Mouse (Mus musculus) megakaryocyte, embryonic 14.5 days (primary cell): ENCODE results near the gene Ssh2. TPM values are rescaled to one million over a fixed set of nuclear protein-coding genes. Genes with fewer than 3 reads are reported as not detected.

Experiments used
- H3K27me3 ChIP-seq: replicated peaks from 2 replicates; pipeline ENCODE3; 2012; ENCODE audit warnings: inconsistent platforms
- H3K36me3 ChIP-seq: replicated peaks from 2 replicates; pipeline ENCODE3; 2012; ENCODE audit warnings: low read length, inconsistent platforms, mixed read lengths
- H3K4me1 ChIP-seq: 2 replicates; pipeline ENCODE4 v1.6.1; 2012; ENCODE audit warnings: inconsistent platforms
- H3K4me3 ChIP-seq: replicated peaks from 2 replicates; pipeline ENCODE3; 2012; ENCODE audit warnings: moderate library complexity, mild to moderate bottlenecking, inconsistent platforms
- H3K9me3 ChIP-seq: 2 replicates; pipeline ENCODE4 v1.6.1; 2012; ENCODE audit warnings: inconsistent platforms
- FLI1 ChIP-seq: IDR thresholded peaks from 2 replicates; pipeline ENCODE4 v1.6.1; 2012; ENCODE audit warnings: low read length, inconsistent platforms, mixed read lengths
- GATA1 ChIP-seq: IDR thresholded peaks from 3 replicates; pipeline ENCODE4 v1.6.1; 2012; ENCODE audit warnings: mixed read lengths, low read length, inconsistent platforms, borderline replicate concordance
- polyA plus RNA-seq: library from polyadenylated mRNA; stranded (reverse); fragments of >175 nt; gene quantifications from 2 replicates; pipeline ENCODE4 v1.2.3, GENCODE M21; 2012; ENCODE audit warnings: low replicate concordance; ENCODE audit not compliant: insufficient read depth

Gene Ssh2
- polyA plus RNA-seq, 1 experiment = 12.1 TPM

DNA sequence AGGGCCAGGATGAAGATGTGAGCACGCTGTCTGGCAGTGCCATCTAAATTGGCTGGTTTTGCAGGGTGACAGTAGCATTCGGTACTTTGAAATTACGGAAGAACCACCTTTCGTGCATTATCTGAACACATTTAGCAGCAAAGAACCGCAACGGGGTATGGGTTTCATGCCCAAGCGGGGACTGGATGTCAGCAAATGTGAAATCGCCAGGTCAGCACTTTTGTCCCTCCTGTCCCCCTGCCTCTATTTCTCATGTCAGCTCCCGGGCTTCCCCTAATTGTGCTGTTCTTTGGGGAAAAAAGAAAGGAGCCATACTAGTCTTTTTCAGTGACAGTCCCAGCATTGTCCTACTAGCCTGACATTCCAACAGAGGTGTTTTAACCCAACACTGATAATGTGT, 252.3 kb downstream of the Ssh2 start:
- Histone ChIP-seq H3K4me3 (peak overlapping the region; percentile 29), H3K4me1 (peaks cover 30% of the 10 kb centered on the region), H3K27me3 (peaks cover 87% of the 10 kb centered on the region), H3K9me3 (no peaks in the 10 kb centered on the region), H3K36me3 (peaks cover 8% of the 10 kb centered on the region)
- TF ChIP-seq GATA1 (no peak), FLI1 (no peak)

DNA sequence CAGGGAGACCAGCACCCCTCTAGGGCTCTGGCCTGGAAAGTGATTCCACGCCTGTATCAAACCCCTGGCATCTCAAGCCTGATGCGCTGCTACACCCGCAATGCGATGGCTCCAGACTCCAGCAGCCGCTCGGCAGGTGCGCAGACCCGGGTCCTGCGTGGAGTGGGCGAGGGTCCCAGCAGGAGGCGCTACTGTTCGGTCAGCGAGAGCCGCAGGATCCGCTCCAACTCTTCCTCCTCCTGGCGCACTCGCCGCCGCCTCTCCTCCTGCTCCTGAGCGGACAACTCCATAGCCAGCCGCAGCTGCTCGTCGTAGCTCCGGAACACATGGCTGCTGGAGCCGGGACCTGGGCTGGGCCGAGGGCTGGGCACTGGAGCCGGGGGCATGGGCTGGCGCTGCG, 255.3 kb downstream of the Ssh2 start:
- no peaks in the 10 kb centered on the region for H3K9me3 ChIP-seq
- H3K27me3 ChIP-seq = peaks cover 76% of the 10 kb centered on the region
- TF ChIP-seq FLI1 (no peak), GATA1 (no peak)
- no peak overlapping the region for H3K4me3 ChIP-seq
- peaks cover 8% of the 10 kb centered on the region for H3K36me3 ChIP-seq
- peaks cover 19% of the 10 kb centered on the region for H3K4me1 ChIP-seq

DNA sequence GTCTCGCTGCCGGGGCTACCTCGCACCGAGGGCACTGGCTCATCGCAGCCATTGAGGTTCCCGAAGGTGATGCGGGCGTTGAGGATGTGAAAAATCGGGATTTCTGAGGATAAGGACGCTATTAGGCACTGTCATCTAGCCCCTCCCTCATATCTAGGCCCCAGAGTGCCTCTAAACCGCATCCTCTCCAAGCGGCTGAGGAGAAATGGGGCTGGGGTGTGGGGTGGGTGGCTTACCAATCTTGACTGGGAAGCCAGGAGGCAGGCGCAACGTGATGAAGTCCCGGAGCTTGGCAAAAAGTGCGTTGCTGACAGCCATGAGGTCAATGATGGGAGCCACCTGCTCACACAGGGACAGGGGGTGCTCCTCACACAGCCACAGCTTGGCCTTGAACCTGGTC, 256.7 kb downstream of the Ssh2 start:
- H3K4me1 ChIP-seq = peaks cover 6% of the 10 kb centered on the region
- peaks cover 8% of the 10 kb centered on the region for H3K36me3 ChIP-seq
- H3K27me3 ChIP-seq = peaks cover 76% of the 10 kb centered on the region
- H3K9me3 ChIP-seq = no peaks in the 10 kb centered on the region
- H3K4me3 ChIP-seq = no peak overlapping the region
- TF ChIP-seq GATA1 (no peak), FLI1 (no peak)

DNA sequence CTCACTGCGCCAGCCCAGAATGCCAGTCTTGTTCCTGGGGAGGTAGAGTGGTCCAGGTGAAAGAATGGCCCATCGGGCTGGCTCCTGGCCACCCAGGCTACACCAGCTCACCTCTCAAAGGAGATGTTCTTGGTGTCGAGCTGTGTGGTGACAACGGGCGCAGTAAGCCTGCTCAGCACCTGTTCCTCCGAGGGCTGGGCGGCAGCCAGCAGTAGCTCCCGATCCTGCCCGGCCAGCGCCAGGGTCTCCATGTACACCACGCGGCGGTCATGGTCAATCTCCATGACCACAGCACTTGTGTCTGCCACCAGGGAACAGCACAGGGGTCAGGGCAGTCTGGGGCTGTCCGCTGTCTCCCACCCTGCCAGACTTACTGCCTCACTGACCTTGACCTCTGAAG, 260.1 kb downstream of the Ssh2 start:
- Histone ChIP-seq H3K4me3 (no peak overlapping the region), H3K9me3 (no peaks in the 10 kb centered on the region), H3K27me3 (peaks cover 64% of the 10 kb centered on the region), H3K4me1 (no peaks in the 10 kb centered on the region; the same call in 1 of the 2 replicates), H3K36me3 (peaks cover 8% of the 10 kb centered on the region)
- TF ChIP-seq FLI1 (no peak), GATA1 (no peak)

DNA sequence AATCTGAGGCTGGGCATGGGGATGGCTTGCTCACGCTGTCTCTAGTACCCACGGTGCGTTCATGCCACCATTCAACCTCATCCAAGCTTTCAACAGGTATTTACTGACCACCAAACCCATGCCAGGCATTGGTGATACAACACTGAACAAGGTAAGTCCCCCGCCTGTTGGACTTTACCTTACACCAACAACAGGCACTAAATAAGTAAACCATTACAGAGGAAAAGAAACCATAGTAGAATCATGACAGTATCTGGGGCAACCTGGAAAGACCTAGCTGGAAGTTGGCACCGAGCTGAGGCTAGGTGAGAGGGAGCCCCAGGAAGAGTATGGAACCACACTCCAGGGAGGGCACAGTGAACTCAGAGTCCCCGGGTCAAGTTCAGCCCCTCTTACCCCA, 260.8 kb downstream of the Ssh2 start:
- TF ChIP-seq GATA1 (no peak), FLI1 (no peak)
- Histone ChIP-seq H3K27me3 (peaks cover 66% of the 10 kb centered on the region), H3K9me3 (no peaks in the 10 kb centered on the region), H3K4me3 (no peak overlapping the region), H3K36me3 (peaks cover 7% of the 10 kb centered on the region), H3K4me1 (peaks cover 6% of the 10 kb centered on the region; the same call in 1 of the 2 replicates)

DNA sequence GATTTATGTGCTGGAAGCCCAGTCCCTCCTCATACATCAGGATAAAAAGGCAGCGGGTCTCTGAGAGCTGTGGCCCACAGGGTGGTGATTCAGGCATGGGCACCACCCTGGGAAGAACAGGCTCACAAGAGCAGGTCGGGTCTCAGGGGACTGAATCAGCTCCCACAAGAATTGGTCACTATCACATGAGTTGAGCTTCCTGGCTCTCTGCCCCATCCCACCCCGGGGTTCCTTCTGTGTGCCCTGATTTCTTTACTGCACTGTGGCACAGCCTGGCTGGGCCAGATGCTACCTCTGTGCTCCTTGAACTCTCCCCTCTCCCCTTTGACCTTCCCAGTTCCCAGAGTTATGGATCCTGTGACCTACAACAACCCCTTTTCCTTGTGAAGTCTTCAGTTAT, 267.0 kb downstream of the Ssh2 start:
- H3K4me3 ChIP-seq = no peak overlapping the region
- TF ChIP-seq GATA1 (no peak), FLI1 (no peak)
- H3K4me1 ChIP-seq = peaks cover 30% of the 10 kb centered on the region
- H3K27me3 ChIP-seq = peaks cover 46% of the 10 kb centered on the region
- no peaks in the 10 kb centered on the region for H3K9me3 ChIP-seq
- no peaks in the 10 kb centered on the region for H3K36me3 ChIP-seq

DNA sequence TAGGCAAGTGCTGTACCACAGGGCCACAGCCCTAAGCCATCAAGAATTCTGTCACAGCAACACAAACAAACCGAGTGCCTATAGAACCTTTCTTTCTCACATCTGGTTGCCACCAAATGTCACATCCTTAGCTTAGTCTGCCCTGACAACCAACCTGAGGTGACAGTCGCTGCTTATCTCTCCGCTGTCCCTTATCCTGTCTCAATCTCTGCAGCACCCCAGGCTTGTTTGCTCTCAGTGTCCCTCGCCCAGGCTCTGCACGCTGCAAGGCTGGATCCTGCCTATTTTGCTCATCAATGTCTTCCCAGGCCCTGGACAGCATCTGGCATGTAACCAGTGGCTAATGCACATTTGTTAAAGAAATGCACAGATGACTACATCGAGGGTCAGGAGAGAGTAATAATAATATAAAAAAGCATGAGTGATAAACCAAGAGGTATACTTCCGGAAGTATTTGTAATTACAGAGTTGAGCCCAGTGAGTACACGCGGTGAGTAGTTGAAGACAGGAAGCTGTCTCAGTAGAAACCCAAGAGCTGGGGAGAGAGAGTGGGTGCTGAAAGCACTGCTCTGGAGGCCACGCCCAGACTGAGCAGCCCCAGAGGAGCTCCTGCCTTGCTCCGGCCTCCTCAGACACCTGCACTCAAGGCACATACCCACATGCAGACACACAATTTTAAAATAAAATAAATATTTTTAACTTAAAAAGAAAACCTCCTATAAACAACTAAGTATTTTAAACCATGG, 267.6 kb downstream of the Ssh2 start:
- Histone ChIP-seq H3K36me3 (no peaks in the 10 kb centered on the region), H3K27me3 (peaks cover 50% of the 10 kb centered on the region), H3K9me3 (no peaks in the 10 kb centered on the region), H3K4me3 (no peak overlapping the region), H3K4me1 (peaks cover 37% of the 10 kb centered on the region)
- TF ChIP-seq GATA1 = no peak
- TF ChIP-seq FLI1 = no peak

DNA sequence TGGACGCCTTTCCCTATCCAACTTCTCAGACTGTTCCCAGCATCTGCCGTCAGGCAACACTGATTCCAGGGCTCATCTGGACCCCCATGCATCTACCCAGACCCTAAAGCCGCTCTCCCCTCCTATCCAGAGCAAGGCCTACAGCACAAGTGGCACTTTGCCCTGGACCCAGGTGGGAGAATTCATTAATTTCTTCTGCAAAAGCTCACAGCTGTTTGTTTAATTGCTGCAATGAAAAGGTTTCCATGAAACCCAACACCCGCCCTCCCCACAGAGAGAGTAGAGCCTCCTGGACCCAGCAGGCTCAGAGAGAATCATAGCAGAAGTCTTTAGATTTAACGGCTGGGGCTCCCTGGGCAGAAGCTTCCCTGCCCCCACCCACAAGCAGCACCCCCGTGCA, 269.1 kb downstream of the Ssh2 start:
- H3K27me3 ChIP-seq = peaks cover 58% of the 10 kb centered on the region
- H3K4me3 ChIP-seq = no peak overlapping the region
- peaks cover 50% of the 10 kb centered on the region for H3K4me1 ChIP-seq
- H3K9me3 ChIP-seq = no peaks in the 10 kb centered on the region
- TF ChIP-seq GATA1 (no peak), FLI1 (no peak)
- no peaks in the 10 kb centered on the region for H3K36me3 ChIP-seq

DNA sequence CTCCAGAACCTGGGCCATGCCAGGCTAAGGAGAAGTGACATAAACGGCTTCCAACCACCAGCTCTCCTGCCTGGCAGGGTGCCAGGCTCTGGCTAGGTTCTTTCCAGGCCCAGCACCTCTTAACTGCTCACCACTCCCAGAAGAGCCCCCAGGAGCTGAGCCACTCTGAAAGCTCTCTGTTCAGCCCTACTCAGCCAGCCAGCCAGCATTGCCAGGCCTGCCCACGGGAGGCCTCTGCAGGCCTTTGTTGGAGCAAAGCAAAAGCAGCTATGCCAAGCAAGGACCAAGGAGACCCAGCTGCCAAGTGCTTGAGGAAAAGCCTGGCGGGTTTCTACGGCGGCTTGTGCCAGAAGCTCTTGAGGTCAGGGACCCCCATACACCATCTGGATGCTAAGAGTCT, 270.7 kb downstream of the Ssh2 start:
- TF ChIP-seq FLI1 = no peak
- TF ChIP-seq GATA1 = no peak
- Histone ChIP-seq H3K36me3 (no peaks in the 10 kb centered on the region), H3K27me3 (peaks cover 50% of the 10 kb centered on the region), H3K4me1 (peaks cover 61% of the 10 kb centered on the region), H3K9me3 (no peaks in the 10 kb centered on the region), H3K4me3 (no peak overlapping the region)

DNA sequence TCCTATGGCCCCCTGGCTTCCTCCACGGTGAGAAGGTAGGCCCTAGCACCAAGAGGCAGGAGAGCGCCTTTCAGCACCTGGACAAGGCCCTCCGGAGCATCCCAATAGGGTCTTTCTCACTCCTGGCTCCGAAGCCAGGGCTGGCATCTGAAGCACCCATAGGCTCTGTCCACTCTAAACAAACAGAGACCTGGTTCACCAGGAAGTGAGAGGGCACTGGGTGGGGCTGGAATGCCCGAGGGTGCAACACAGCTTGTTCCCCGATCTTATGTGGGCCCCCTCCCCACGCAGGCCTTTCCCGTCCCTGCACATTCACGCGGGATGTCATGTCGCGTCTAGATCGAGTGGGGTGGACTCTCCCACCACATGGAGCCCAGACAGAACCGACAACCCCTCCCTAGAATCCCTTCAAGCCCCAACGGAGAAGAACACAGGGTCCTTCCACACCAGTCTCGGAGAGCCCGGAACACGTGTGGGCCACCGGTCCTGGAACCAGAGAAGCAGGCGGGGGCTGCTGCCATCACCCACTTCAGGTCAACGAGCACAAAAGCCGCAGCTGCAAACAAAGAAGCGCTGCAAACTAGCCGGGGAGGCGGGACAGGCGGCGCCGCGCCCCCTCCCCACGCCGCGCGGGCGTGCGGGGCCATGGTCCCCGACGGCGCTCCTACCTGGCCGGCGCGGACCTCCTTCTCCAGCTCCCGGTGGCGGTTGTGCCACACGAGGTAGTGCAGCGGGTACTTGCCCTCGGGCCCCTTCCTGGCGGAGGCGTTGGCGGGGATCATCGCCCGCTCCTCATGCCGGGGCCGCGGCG, 272.9 kb downstream of the Ssh2 start:
- Histone ChIP-seq H3K36me3 (no peaks in the 10 kb centered on the region), H3K9me3 (no peaks in the 10 kb centered on the region), H3K4me1 (peaks cover 62% of the 10 kb centered on the region), H3K27me3 (peaks cover 37% of the 10 kb centered on the region), H3K4me3 (peak overlapping the region; percentile 94)
- TF ChIP-seq GATA1 (no peak), FLI1 (no peak)
